Mouse (Mus musculus): ENCODE results near the gene Sipa1l3. TPM values are rescaled to one million over a fixed set of nuclear protein-coding genes. Genes with fewer than 3 reads are reported as not detected.

Sipa1l3 gene
- total RNA-seq, 2 experiments from 2014 or later: 7.8 to 13.1 TPM

GRCm38 (mm10) chr7:29396216-29396942 lies 122.1 kb downstream of the Sipa1l3 start:
- intact Hi-C loops (cut with DNase I; ENCODE audit: low total_unique reads): no loop called here
- DNase-seq: no peak

GRCm38 (mm10) chr7:29395179-29395578 lies 123.3 kb downstream of the Sipa1l3 start:
- no peak for DNase-seq
- intact Hi-C loops (cut with DNase I; ENCODE audit: low total_unique reads): no loop called here

GRCm38 (mm10) chr7:29393292-29393691 lies 125.1 kb downstream of the Sipa1l3 start:
- intact Hi-C loops (cut with DNase I; ENCODE audit: low total_unique reads): no loop called here
- peak; percentile 33 for DNase-seq

- intact Hi-C loops (cut with DNase I; ENCODE audit: low total_unique reads): no loop called here
- no peak for DNase-seq
Measured at GRCm38 (mm10) chr7:29392805-29393204, 125.6 kb downstream of the Sipa1l3 start.

- intact Hi-C loops (cut with DNase I; ENCODE audit: low total_unique reads): no loop called here
- DNase-seq: peak; percentile 57
Measured at GRCm38 (mm10) chr7:29391761-29392512, 126.5 kb downstream of the Sipa1l3 start.

GRCm38 (mm10) chr7:29391112-29391760 lies 127.2 kb downstream of the Sipa1l3 start:
- DNase-seq: no peak
- intact Hi-C loops (cut with DNase I; ENCODE audit: low total_unique reads): no loop called here

- no peak for DNase-seq
- intact Hi-C loops (cut with DNase I; ENCODE audit: low total_unique reads): no loop called here
Measured at GRCm38 (mm10) chr7:29390234-29390633, 128.2 kb downstream of the Sipa1l3 start.

- DNase-seq: no peak
- intact Hi-C loops (cut with DNase I; ENCODE audit: low total_unique reads): no loop called here
Measured at GRCm38 (mm10) chr7:29387524-29388068, 130.8 kb downstream of the Sipa1l3 start.

- DNase-seq: no peak
Measured at GRCm38 (mm10) chr7:29386349-29386748, 132.1 kb downstream of the Sipa1l3 start.

GRCm38 (mm10) chr7:29385791-29386190 lies 132.7 kb downstream of the Sipa1l3 start:
- intact Hi-C loops (cut with DNase I; ENCODE audit: low total_unique reads): no loop called here
- no peak for DNase-seq

More at GRCm38 (mm10) chr7:29386349-29386748, 132.1 kb downstream of the Sipa1l3 start:
- intact Hi-C loops (cut with DNase I; ENCODE audit: low total_unique reads): no loop called here

GRCm38 (mm10) chr7:29383255-29383654 lies 135.2 kb downstream of the Sipa1l3 start:
- intact Hi-C loops (cut with DNase I; ENCODE audit: low total_unique reads): loop anchor here (2.0 kb wide), 1 partner anchor 140 kb away; no protein-coding TSS in a partner anchor
- peak; percentile 86 for DNase-seq

GRCm38 (mm10) chr7:29381466-29382040 lies 136.9 kb downstream of the Sipa1l3 start:
- intact Hi-C loops (cut with DNase I; ENCODE audit: low total_unique reads): loop anchor here (2.0 kb wide), 1 partner anchor 141 kb away; no protein-coding TSS in a partner anchor
- DNase-seq: no peak

- intact Hi-C loops (cut with DNase I; ENCODE audit: low total_unique reads): no loop called here
- no peak for DNase-seq
Measured at GRCm38 (mm10) chr7:29374054-29374453, 144.4 kb downstream of the Sipa1l3 start.

- intact Hi-C loops (cut with DNase I; ENCODE audit: low total_unique reads): no loop called here
- no peak for DNase-seq
Measured at GRCm38 (mm10) chr7:29372123-29372522, 146.3 kb downstream of the Sipa1l3 start.

- intact Hi-C loops (cut with DNase I; ENCODE audit: low total_unique reads): no loop called here
- DNase-seq: no peak
Measured at GRCm38 (mm10) chr7:29370031-29370430, 148.4 kb downstream of the Sipa1l3 start.

GRCm38 (mm10) chr7:29368004-29368320 lies 150.5 kb downstream of the Sipa1l3 start:
- intact Hi-C loops (cut with DNase I; ENCODE audit: low total_unique reads): no loop called here

GRCm38 (mm10) chr7:29367166-29368003 lies 151.1 kb downstream of the Sipa1l3 start:
- DNase-seq: no peak
- intact Hi-C loops (cut with DNase I; ENCODE audit: low total_unique reads): no loop called here

More at GRCm38 (mm10) chr7:29368004-29368320, 150.5 kb downstream of the Sipa1l3 start:
- no peak for DNase-seq

GRCm38 (mm10) chr7:29364052-29364451 lies 154.4 kb downstream of the Sipa1l3 start:
- intact Hi-C loops (cut with DNase I; ENCODE audit: low total_unique reads): no loop called here
- no peak for DNase-seq

GRCm38 (mm10) chr7:29361497-29361896 lies 156.9 kb downstream of the Sipa1l3 start:
- no peak for DNase-seq
- intact Hi-C loops (cut with DNase I; ENCODE audit: low total_unique reads): no loop called here
